Mouse (Mus musculus) small intestine, adult 2 months (tissue): ENCODE data around the gene Ruvbl1. TPM values are rescaled to one million over a fixed set of nuclear protein-coding genes. Genes with fewer than 3 reads are reported as not detected.
A peak's percentile ranks its signal among the peaks of the same experiment; 100 is the strongest.

Experiments
- H3K27ac ChIP-seq: fragments of 200-500 bp; 2 replicates; pipeline ENCODE4 v1.5.1; 2012; ENCODE audit warnings: low read depth, low read length, control low read depth, inconsistent platforms; ENCODE audit not compliant: insufficient read depth
- H3K27me3 ChIP-seq: fragments of 200-500 bp; 2 replicates; pipeline ENCODE4 v1.6.1; 2012; ENCODE audit warnings: mild to moderate bottlenecking, moderate library complexity, low read length, inconsistent platforms; ENCODE audit not compliant: control insufficient read depth, insufficient read depth
- H3K36me3 ChIP-seq: fragments of 200-500 bp; 2 replicates; pipeline ENCODE4 v1.6.1; 2012; ENCODE audit warnings: mild to moderate bottlenecking, low read length, control low read depth, inconsistent platforms; ENCODE audit not compliant: control insufficient read depth, insufficient read depth
- H3K4me1 ChIP-seq: fragments of 200-500 bp; 2 replicates; pipeline ENCODE4 v1.6.1; 2012; ENCODE audit warnings: low read length, inconsistent platforms, mixed read lengths; ENCODE audit not compliant: control insufficient read depth, insufficient read depth, insufficient read length
- H3K4me3 ChIP-seq: fragments of 200-500 bp; 2 replicates; pipeline ENCODE4 v1.5.1; 2012; ENCODE audit warnings: low read depth, mild to moderate bottlenecking, control low read depth, inconsistent platforms, low read length, moderate library complexity
- CTCF ChIP-seq: fragments of 200-500 bp; IDR thresholded peaks from 2 replicates; pipeline ENCODE4 v1.5.1; 2012; ENCODE audit warnings: low read depth, mild to moderate bottlenecking, control low read depth, inconsistent platforms, low read length, moderate library complexity, mixed read lengths; ENCODE audit not compliant: insufficient replicate concordance, insufficient read length; ENCODE audit errors: extremely low read depth
- POLR2A ChIP-seq: fragments of 200-500 bp; IDR thresholded peaks from 2 replicates; pipeline ENCODE4 v1.6.1; 2012; ENCODE audit warnings: low read depth, mild to moderate bottlenecking, control low read depth, inconsistent platforms, low read length, moderate library complexity
- WGBS: fragments of 180-500 bp; shearing (Covaris S2); methylation state at CpG from one replicate; pipeline ENCODE4 v1.1.7; 2018; 5-methylcytosine and 5-hydroxymethylcytosine counted together
- polyA plus RNA-seq: library from polyadenylated mRNA; depleted of rRNA; stranded (reverse); fragments of >200 nt; gene quantifications from 2 replicates; pipeline ENCODE4 v1.2.3, GENCODE M21; 2012

Ruvbl1 gene
- polyA plus RNA-seq, 1 experiment, result 12.1 TPM

DNA sequence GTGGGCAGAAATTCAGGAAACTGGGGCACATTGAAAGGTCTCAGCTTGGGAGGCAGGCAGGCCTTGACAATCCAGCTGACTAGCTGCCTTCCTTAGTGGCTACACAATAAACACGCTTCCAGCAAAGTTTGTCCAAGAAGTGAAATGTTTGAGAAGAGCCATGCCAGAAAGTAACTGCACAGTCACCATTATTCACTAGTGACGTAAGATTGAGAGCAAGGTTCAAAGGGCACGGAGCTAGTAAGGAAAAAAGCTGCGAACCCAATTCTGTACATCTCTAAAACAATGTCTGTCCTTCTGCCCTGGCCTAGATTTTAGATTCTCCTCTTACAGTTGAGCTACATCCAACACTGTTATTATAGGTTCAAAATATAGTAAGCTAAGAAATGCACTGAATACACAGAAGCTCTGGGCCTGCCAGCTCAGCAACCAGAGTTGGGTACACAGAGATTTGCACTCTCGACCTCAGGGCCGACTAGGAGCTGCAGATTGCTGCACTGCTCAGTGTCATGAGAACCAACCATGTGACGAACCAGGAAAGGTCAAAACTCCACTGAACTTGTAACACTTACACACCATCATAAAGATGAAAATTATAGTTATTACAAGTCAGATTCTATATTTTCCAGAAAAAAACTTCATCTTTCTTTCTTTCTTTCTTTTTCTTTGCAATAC lies 21.0 kb upstream of the Ruvbl1 start:
- no peak for TF ChIP-seq CTCF
- Histone ChIP-seq H3K36me3 (no peaks in the 10 kb centered on the region), H3K4me3 (no peak overlapping the region), H3K4me1 (peaks cover 10% of the 10 kb centered on the region), H3K27ac (0 out of 2 replicates have a peak overlapping the region, but pooled peaks have one; percentile 6), H3K27me3 (0 out of 2 replicates have a peak, but pooled peaks cover 3% of the 10 kb centered on the region)
- WGBS, result 24% methylated on average over 7 of the region's 7 CpGs

GRCm38 (mm10) chr6:88445661-88446060 lies 19.5 kb upstream of the Ruvbl1 start:
- H3K36me3 ChIP-seq, result no peaks in the 10 kb centered on the region

DNA sequence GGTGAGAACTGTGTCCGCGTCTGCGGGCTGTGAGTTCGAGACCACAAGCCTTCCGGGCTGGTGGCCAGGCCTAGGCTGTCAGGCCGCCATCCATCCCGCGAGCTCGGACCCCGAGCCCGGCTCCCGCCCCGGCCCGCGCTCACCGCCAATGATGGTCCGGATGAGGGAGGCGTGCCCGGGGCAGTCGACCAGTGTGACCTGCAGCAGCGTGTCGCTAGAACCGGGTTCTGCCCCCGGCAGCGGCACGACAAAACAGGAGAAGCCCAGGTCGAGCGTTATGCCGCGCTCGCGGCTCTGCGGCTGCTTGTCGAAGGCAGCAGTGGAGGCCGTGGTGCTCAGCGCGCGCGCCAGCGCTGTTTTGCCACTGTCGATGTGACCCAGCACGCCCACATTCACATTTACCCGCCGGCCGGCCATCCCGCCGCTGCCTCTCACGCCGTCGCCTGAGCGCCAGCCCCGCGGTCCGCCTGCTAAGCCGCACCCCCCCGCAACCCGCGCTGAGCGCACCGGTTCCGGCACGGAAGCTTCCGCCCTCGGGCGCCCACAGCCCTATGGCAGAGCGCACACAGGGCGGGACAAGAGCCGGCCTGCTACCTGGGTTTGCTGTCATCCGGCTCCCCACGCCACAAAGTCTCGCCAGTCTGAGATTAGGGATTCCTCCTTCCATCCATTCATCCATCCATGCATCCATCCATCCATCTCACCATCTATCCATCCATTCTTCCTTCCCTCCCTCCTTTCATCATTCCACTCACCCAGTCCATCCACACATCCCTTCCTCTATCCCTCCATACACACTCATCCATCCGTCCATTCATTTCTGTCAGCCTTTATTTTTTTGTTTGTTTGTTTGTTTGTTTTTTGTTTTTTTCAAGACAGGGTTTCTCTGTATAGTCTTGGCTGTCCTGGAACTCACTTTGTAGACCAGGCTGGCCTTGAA lies 18.9 kb upstream of the Ruvbl1 start, which contains the start of gene Eefsec:
Eefsec (minus strand) TSS at position 477 of the 940 bp plus-strand sequence.
- H3K4me1 ChIP-seq, result peaks cover 10% of the 10 kb centered on the region
- H3K27me3 ChIP-seq, result 0 out of 2 replicates have a peak, but pooled peaks cover 3% of the 10 kb centered on the region
- H3K4me3 ChIP-seq, result peak within 1 kb of the TSS; percentile 96
- TF ChIP-seq POLR2A (peak; percentile 53; the same call in 1 of the 2 replicates), CTCF (no peak)
- no peaks in the 10 kb centered on the region for H3K36me3 ChIP-seq
- no peak within 1 kb of the TSS for H3K27ac ChIP-seq
- 1% methylated on average over 72 of the region's 72 CpGs for WGBS

More at GRCm38 (mm10) chr6:88445661-88446060, 19.5 kb upstream of the Ruvbl1 start:
- H3K4me1 ChIP-seq, result peaks cover 10% of the 10 kb centered on the region
- H3K4me3 ChIP-seq, result peak overlapping the region; percentile 96
- TF ChIP-seq POLR2A (no peak), CTCF (no peak)
- 0 out of 2 replicates have a peak, but pooled peaks cover 3% of the 10 kb centered on the region for H3K27me3 ChIP-seq
- no peak overlapping the region for H3K27ac ChIP-seq
- 3% methylated on average over 5 of the region's 5 CpGs for WGBS

DNA sequence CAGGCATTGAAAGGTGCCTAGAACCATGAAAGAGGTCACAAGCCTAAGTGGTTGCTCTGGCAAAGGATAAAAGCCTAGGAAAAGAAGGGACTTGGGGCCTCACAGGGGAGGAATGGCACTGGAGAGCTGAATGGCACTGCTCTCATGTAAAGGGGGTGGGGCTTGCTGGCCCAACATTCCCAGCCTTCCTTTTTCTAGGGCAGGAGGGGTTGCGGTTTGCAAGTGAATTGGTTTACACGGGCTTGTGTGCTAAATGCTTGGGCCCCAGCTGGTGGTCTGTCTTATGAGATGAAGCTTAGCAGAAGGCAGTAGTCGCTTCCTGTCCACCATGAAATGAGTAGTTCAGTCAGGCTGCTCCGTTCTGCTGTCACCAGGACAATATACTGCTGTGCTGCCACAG lies 17.8 kb upstream of the Ruvbl1 start:
- peaks cover 10% of the 10 kb centered on the region for H3K4me1 ChIP-seq
- TF ChIP-seq POLR2A (no peak), CTCF (no peak)
- no peak overlapping the region for H3K27ac ChIP-seq
- no peak overlapping the region for H3K4me3 ChIP-seq
- no peaks in the 10 kb centered on the region for H3K36me3 ChIP-seq
- H3K27me3 ChIP-seq, result 0 out of 2 replicates have a peak, but pooled peaks cover 3% of the 10 kb centered on the region
- WGBS, result 60% methylated on average over 4 of the region's 4 CpGs

GRCm38 (mm10) chr6:88454545-88454944 lies 10.7 kb upstream of the Ruvbl1 start:
- 62% methylated on average over 2 of the region's 2 CpGs for WGBS
- Histone ChIP-seq H3K27ac (no peak overlapping the region), H3K36me3 (no peaks in the 10 kb centered on the region), H3K4me1 (no peaks in the 10 kb centered on the region), H3K4me3 (no peak overlapping the region), H3K27me3 (no peaks in the 10 kb centered on the region; the same call in 1 of the 2 replicates)
- TF ChIP-seq CTCF (no peak), POLR2A (no peak)

DNA sequence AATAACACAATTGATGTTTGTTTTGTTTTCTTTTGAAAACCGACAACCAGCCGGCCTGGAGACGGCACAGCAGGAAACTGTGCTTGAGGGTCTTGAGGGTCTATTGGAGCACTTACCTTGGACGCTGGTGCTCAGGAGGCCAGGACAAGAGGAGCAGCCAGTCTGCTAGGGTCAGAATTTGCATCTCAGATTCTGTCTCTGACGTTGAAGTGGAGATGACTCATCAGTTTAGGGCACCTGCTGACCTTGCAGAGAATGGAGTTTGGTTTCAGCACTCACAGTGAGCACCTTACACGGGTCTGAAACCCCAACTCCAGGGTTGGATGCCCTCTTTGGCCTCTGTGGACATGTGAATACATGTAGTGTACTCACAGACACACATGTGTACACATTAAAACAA lies 4.7 kb downstream of the Ruvbl1 start:
- Histone ChIP-seq H3K27me3 (no peaks in the 10 kb centered on the region), H3K4me3 (no peak overlapping the region), H3K36me3 (peaks cover 22% of the 10 kb centered on the region), H3K27ac (no peak overlapping the region), H3K4me1 (peaks cover 3% of the 10 kb centered on the region; the same call in 1 of the 2 replicates)
- no peak for TF ChIP-seq POLR2A
- no peak for TF ChIP-seq CTCF
- WGBS, result 69% methylated on average over 6 of the region's 6 CpGs

GRCm38 (mm10) chr6:88480421-88480820 lies 15.2 kb downstream of the Ruvbl1 start:
- WGBS, result 62% methylated on average over 6 of the region's 6 CpGs
- TF ChIP-seq CTCF, result no peak
- no peak for TF ChIP-seq POLR2A
- Histone ChIP-seq H3K36me3 (peaks cover 57% of the 10 kb centered on the region), H3K27ac (no peak overlapping the region), H3K4me3 (no peak overlapping the region), H3K4me1 (no peaks in the 10 kb centered on the region), H3K27me3 (no peaks in the 10 kb centered on the region)
